Mouse (Mus musculus) lung, adult 2 months (tissue): ENCODE results near the gene Urb1. TPM values are rescaled to one million over a fixed set of nuclear protein-coding genes. Genes with fewer than 3 reads are reported as not detected.

Experiments used
- DNase-seq: peaks from one replicate; pipeline ENCODE4 v3.0.0; 2022
- H3K4me1 ChIP-seq: fragments of 200-500 bp; 2 replicates; pipeline ENCODE4 v1.6.1; 2011; ENCODE audit warnings: low read length; ENCODE audit not compliant: control insufficient read depth, insufficient read depth
- H3K4me3 ChIP-seq: fragments of 200-500 bp; replicated peaks from 2 replicates; pipeline ENCODE3; 2011; ENCODE audit warnings: low read depth, mild to moderate bottlenecking, control low read depth, low read length; ENCODE audit errors: extremely low read depth
- CTCF ChIP-seq: fragments of 200-500 bp; IDR thresholded peaks from 2 replicates; pipeline ENCODE4 v1.5.1; 2011; ENCODE audit warnings: mild to moderate bottlenecking, low read length, control low read depth; ENCODE audit not compliant: insufficient read depth
- POLR2A ChIP-seq: fragments of 200-500 bp; IDR thresholded peaks from 2 replicates; pipeline ENCODE4 v1.6.1; 2011; ENCODE audit warnings: low read depth, mild to moderate bottlenecking, control low read depth, low read length, borderline replicate concordance; ENCODE audit errors: extremely low read depth
- whole genome bisulfite sequencing: fragments of 180-500 bp; shearing (Covaris S2); methylation state at CpG from one replicate; pipeline ENCODE4 v1.1.7; 2018; 5-methylcytosine and 5-hydroxymethylcytosine counted together
- polyA plus RNA-seq: library from polyadenylated mRNA; depleted of rRNA; stranded (reverse); fragments of >200 nt; gene quantifications from 2 replicates; pipeline ENCODE4 v1.2.3, GENCODE M21; 2012

Gene Urb1
- polyA plus RNA-seq, 1 experiment: 4.0 TPM

- Histone ChIP-seq H3K4me3 (no peak overlapping the region), H3K4me1 (no peaks in the 10 kb centered on the region)
- TF ChIP-seq POLR2A (no peak), CTCF (no peak)
- no peak for DNase-seq
- 70% methylated on average over 8 of the region's 8 CpGs for WGBS
Observed at GRCm38 (mm10) chr16:90798446-90798845, 11.8 kb downstream of the Urb1 start.

- no peak for TF ChIP-seq POLR2A
- no peak for TF ChIP-seq CTCF
- Histone ChIP-seq H3K4me3 (no peak overlapping the region), H3K4me1 (no peaks in the 10 kb centered on the region)
- no peak for DNase-seq
Observed at GRCm38 (mm10) chr16:90794708-90795107, 15.5 kb downstream of the Urb1 start.

GRCm38 (mm10) chr16:90792500-90792899 lies 17.7 kb downstream of the Urb1 start:
- no peak overlapping the region for H3K4me3 ChIP-seq
- H3K4me1 ChIP-seq: no peaks in the 10 kb centered on the region
- DNase-seq: no peak
- WGBS: 75% methylated on average over 3 of the region's 3 CpGs
- TF ChIP-seq CTCF: no peak
- TF ChIP-seq POLR2A: no peak

GRCm38 (mm10) chr16:90792066-90792465 lies 18.1 kb downstream of the Urb1 start:
- TF ChIP-seq CTCF (no peak), POLR2A (no peak)
- no peaks in the 10 kb centered on the region for H3K4me1 ChIP-seq
- H3K4me3 ChIP-seq: no peak overlapping the region
- 75% methylated on average over 5 of the region's 5 CpGs for WGBS
- DNase-seq: no peak

GRCm38 (mm10) chr16:90790946-90791345 lies 19.3 kb downstream of the Urb1 start:
- 86% methylated on average over 6 of the region's 6 CpGs for WGBS
- no peak for TF ChIP-seq CTCF
- no peak for TF ChIP-seq POLR2A
- no peaks in the 10 kb centered on the region for H3K4me1 ChIP-seq
- no peak overlapping the region for H3K4me3 ChIP-seq
- no peak for DNase-seq

GRCm38 (mm10) chr16:90788580-90788979 lies 21.6 kb downstream of the Urb1 start:
- Histone ChIP-seq H3K4me3 (no peak overlapping the region), H3K4me1 (no peaks in the 10 kb centered on the region)
- no peak for DNase-seq
- 94% methylated on average over 6 of the region's 6 CpGs for WGBS
- TF ChIP-seq CTCF (no peak), POLR2A (no peak)

- WGBS: 59% methylated on average over 4 of the region's 4 CpGs
- peak; percentile 9 for DNase-seq
- Histone ChIP-seq H3K4me3 (no peak overlapping the region), H3K4me1 (no peaks in the 10 kb centered on the region)
- TF ChIP-seq POLR2A (no peak), CTCF (no peak)
Observed at GRCm38 (mm10) chr16:90785257-90785656, 25.0 kb downstream of the Urb1 start.

- 88% methylated on average over 11 of the region's 11 CpGs for WGBS
- TF ChIP-seq CTCF: no peak
- DNase-seq: no peak
- H3K4me3 ChIP-seq: no peak overlapping the region
- no peaks in the 10 kb centered on the region for H3K4me1 ChIP-seq
Observed at GRCm38 (mm10) chr16:90783302-90783701, 26.9 kb downstream of the Urb1 start.

- WGBS: 48% methylated on average over 11 of the region's 11 CpGs
- no peak for DNase-seq
- no peaks in the 10 kb centered on the region for H3K4me1 ChIP-seq
- TF ChIP-seq CTCF: no peak
- no peak for TF ChIP-seq POLR2A
- H3K4me3 ChIP-seq: no peak overlapping the region
Observed at GRCm38 (mm10) chr16:90779783-90780182, 30.4 kb downstream of the Urb1 start.

GRCm38 (mm10) chr16:90775946-90776520 lies 34.2 kb downstream of the Urb1 start:
- WGBS: 73% methylated on average over 10 of the region's 10 CpGs
- no peak overlapping the region for H3K4me3 ChIP-seq
- DNase-seq: no peak
- TF ChIP-seq POLR2A (no peak), CTCF (no peak)
- H3K4me1 ChIP-seq: no peaks in the 10 kb centered on the region

GRCm38 (mm10) chr16:90774646-90775045 lies 35.6 kb downstream of the Urb1 start:
- TF ChIP-seq CTCF: no peak
- no peak for TF ChIP-seq POLR2A
- Histone ChIP-seq H3K4me3 (no peak overlapping the region), H3K4me1 (no peaks in the 10 kb centered on the region)
- no peak for DNase-seq
- WGBS: 89% methylated on average over 6 of the region's 6 CpGs
